Mouse (Mus musculus) layer of hippocampus, postnatal 14 days (tissue): ENCODE results near the gene Lifr. TPM values are rescaled to one million over a fixed set of nuclear protein-coding genes. Genes with fewer than 3 reads are reported as not detected.
A peak's percentile ranks its signal among the peaks of the same experiment; 100 is the strongest.

Experiments used
- DNase-seq, 2 experiments: peaks; one replicate each; pipeline ENCODE4 v3.0.0; 2021 to 2022; ENCODE audit warnings: low spot score in 2 of 2, mixed read lengths in 1 of 2
- long read RNA-seq, 2 experiments: library from polyadenylated mRNA; stranded (forward); transcript quantifications; one replicate each; pipeline ENCODE4 v2.0.0; 2021
- total RNA-seq, 2 experiments: library from RNA; stranded (reverse); gene quantifications; 2 replicates each; pipeline ENCODE4 v1.2.3; 2021

The Lifr gene
- 10 to 100 TPM; 60.9 to 64.7 TPM for total RNA-seq
- long read RNA-seq, experiment 1, partial matches to known transcripts: 1 of 5 reads
- long read RNA-seq, experiment 1, other reads (novel, unspliced or antisense): 4 of 5 reads
- long read RNA-seq, experiment 2, partial matches to known transcripts: 1 of 2 reads
- long read RNA-seq, experiment 2, other reads (novel, unspliced or antisense): 1 of 2 reads

GRCm38 (mm10) chr15:7090211-7090765, at the start of gene Lifr:
TSS of gene Lifr (plus strand) at chr15:7090614.
- DNase-seq: no peak

GRCm38 (mm10) chr15:7044081-7044749, 46.2 kb upstream of the Lifr start:
- no peak for DNase-seq

GRCm38 (mm10) chr15:7045056-7045455, 45.4 kb upstream of the Lifr start:
- no peak for DNase-seq

GRCm38 (mm10) chr15:7047931-7048330, 42.5 kb upstream of the Lifr start:
- no peak for DNase-seq

GRCm38 (mm10) chr15:7048916-7049315, 41.5 kb upstream of the Lifr start:
- no peak for DNase-seq

- DNase-seq: no peak
Observed at GRCm38 (mm10) chr15:7051666-7052065, 38.7 kb upstream of the Lifr start.

GRCm38 (mm10) chr15:7052117-7052516, 38.3 kb upstream of the Lifr start:
- no peak for DNase-seq

- no peak for DNase-seq
Observed at GRCm38 (mm10) chr15:7056851-7057250, 33.6 kb upstream of the Lifr start.

GRCm38 (mm10) chr15:7060522-7060921, 29.9 kb upstream of the Lifr start:
- no peak for DNase-seq

- DNase-seq: no peak
Observed at GRCm38 (mm10) chr15:7061995-7062697, 28.3 kb upstream of the Lifr start.

GRCm38 (mm10) chr15:7062698-7063009, 27.8 kb upstream of the Lifr start:
- no peak for DNase-seq

- no peak for DNase-seq
Observed at GRCm38 (mm10) chr15:7063521-7064240, 26.7 kb upstream of the Lifr start.

GRCm38 (mm10) chr15:7064992-7065523, 25.4 kb upstream of the Lifr start:
- DNase-seq: no peak

GRCm38 (mm10) chr15:7065624-7066023, 24.8 kb upstream of the Lifr start:
- DNase-seq: no peak

- no peak for DNase-seq
Observed at GRCm38 (mm10) chr15:7066752-7067151, 23.7 kb upstream of the Lifr start.

- peak in 1 of 2 experiments; percentile 18 for DNase-seq
Observed at GRCm38 (mm10) chr15:7069374-7069773, 21.0 kb upstream of the Lifr start.

GRCm38 (mm10) chr15:7070199-7070794, 20.1 kb upstream of the Lifr start:
- DNase-seq: no peak

- no peak for DNase-seq
Observed at GRCm38 (mm10) chr15:7073269-7073668, 17.1 kb upstream of the Lifr start.

GRCm38 (mm10) chr15:7075185-7075584, 15.2 kb upstream of the Lifr start:
- peak; percentile 31 to 58 for DNase-seq

- no peak for DNase-seq
Observed at GRCm38 (mm10) chr15:7078356-7078755, 12.1 kb upstream of the Lifr start.
